Mouse (Mus musculus): ENCODE results near the gene Inmt.
"Not testable (repeated sequence)": the region's sequence is repeated elsewhere in the genome, so short reads cannot be mapped to it uniquely, and the experiment has no call there.

Gene Inmt

GRCm38 (mm10) chr6:55174741-55175181, at the start of gene Inmt:
Gene Inmt (minus strand): TSS chr6:55175043.
- no peak for DNase-seq

DNA sequence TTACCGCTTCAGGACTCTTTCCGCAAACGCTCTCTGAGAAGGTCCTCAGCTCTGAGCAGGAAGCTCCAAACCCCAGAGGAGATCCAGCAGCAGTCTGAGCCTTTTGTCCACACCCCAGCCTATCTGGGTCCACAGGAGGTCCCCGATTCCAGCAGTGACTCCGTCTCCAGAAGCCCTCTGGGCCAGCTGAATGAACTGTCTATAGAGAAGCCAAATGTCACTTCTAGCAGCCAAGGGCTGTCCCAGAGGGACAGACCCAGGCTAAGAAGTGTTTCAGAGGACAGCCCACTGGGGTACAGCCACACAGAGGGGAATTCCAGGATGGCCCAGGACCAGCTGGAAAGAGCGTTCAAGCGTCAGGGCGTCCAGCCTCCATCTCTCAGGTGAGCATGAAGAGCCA, 49.1 kb upstream of the Inmt start:
- DNase-seq, result no peak

DNA sequence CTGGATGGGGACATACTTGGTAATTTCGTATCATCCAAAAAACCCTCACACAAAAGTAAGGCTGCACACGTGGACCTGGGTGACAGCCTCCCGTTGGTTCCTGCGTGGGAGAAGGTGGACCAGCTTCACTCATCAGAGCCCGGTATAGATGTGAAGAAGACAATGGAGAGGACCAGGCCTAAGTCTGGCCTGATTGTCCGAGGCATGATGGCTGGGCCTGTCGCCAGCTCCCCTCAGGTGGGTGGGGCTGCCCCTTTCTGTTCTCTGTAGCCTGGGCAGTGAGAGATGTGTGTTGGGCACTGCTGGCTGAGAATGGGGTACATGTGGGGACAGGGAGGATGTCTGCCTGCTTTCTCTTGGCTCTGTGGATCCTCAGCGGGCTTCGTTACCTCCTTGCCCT, 43.4 kb upstream of the Inmt start:
- no peak for DNase-seq

GRCm38 (mm10) chr6:55214541-55214940, 39.7 kb upstream of the Inmt start:
- no peak for DNase-seq

GRCm38 (mm10) chr6:55210423-55211365, 35.9 kb upstream of the Inmt start:
- DNase-seq, result no peak

GRCm38 (mm10) chr6:55207786-55208185, 32.9 kb upstream of the Inmt start:
- DNase-seq, result no peak

- no peak for DNase-seq
These were observed 29.1 kb upstream of the Inmt start for GRCm38 (mm10) chr6:55203931-55204330.

DNA sequence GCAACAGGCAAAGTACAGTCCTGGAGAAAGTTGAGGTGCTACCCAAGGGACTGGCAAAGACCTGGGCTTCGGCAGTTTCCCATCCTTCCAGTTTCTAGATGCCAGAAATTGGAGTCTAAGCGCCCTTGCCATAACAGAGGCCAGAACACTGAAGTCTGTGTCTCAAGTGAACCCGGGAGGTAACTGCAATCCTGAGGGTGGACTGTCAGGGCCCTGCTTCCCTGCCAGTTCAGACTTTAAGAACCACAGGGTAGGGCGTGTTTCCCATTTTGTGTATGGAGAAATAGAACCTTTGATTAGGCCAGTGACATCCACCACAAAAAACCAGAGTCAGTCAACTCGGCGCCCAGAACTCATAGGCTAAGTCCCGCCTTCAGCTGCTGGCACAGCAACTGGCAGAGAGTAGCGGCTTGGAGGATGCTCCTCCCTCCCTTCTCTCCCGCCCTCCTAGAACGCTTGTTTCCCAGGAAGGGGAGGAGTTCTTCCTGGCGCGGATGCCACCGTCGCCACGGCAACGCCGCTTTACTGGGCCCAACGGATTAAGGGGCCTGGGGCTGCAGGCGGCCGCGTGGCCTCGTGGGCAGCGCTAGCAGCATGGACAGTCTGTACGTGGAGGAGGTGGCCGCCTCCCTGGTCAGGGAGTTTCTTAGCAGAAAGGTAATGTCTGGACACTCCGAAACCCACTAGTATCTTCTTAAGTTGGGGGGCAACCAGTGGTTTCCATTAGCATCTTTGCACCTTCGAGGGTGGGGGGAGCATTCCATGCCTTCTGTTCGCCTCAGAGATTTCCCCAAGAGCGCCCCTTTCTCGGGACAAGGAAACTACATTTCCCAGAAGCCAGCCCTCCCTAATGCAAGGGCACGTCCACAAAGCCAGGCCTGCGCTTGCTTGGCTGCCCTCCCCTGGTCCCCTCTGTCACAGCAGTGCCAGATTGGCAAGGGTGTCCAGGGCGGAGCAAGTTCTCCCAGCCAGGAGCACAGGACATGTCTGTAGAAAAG, 28.4 kb upstream of the Inmt start, which contains the start of gene Mindy4:
Gene Mindy4 (plus strand): TSS at position 471 of the 998 bp plus-strand sequence.
- peak; percentile 89 for DNase-seq

DNA sequence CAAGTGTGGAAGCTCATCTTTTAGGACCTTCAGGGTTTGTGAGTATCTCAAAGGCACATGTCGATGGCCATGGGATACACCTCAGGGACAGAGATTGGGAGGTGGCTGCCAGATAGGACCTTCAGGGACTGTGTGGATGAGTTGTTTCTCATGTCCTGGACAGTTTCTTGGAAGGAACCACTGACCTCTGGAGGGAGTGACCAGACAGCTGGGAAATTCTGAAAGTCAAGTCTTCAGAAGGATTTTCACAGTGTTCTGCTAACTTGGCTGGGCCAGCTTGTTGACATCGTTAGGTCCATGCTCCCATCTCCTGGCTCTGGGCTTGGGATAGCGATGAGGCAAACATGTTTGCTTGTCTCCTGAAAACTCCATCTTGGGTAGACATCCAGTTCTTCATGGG, 24.2 kb upstream of the Inmt start:
- no peak for DNase-seq

DNA sequence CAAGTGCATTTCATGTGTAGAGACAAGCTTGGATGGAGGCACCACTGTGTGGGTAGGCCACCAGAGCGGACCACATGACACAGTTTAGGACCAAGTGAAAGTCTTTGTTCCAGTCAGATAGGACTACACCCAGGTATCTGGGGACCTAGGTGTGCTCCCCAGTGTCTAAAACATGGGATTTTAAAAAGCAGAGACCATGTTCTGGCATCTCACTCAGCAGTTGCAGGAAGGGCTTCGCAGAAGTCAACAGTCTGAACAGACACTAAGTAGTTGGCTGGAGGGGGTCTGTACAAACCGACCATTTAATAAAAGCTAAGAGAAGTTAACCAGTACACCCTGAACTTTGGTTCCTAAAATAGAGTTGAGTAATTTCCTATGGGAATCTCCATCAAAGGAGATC, 18.3 kb upstream of the Inmt start:
- DNase-seq, result no peak

DNA sequence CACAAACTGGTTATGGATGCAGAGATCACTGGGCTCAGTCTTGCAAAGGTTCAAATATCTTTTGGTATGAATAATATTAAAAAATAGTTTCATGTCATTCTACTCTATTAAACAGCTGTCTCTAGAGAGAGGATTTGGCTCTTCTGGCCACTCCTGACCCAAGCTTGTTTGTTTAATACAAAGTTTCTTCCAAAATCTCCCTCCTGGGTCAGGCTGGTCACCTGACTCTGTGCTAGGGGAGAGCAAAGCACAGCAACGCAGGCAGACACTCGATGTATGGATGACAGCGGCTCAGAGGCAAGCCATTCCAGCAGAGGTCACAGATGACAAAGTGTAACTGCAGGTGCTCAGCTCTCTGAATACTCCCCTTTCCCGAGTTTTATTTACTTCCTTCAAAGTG, 16.7 kb upstream of the Inmt start:
- DNase-seq, result no peak

- no peak for DNase-seq
These were observed 14.6 kb upstream of the Inmt start for GRCm38 (mm10) chr6:55189406-55189805.

DNA sequence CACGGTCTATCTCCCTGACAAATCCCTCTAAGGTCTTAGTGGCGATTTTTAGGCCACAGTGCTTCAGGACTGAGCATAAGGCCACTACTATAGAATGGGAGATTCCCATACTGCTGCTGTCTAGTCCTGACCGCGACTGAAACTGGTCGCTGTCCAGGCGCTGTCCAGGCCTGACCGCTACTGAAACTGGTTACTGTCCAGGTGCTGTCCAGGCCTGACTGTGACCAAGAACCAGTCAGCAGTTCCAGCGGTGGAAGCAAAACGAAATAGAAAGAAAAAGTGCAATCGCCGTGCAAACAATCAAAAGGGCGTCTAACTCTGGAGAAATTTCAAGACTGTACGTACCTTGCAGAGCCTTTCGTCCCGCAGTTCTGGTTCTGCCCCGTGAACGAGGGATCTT, 13.0 kb upstream of the Inmt start:
- DNase-seq, result not testable (repeated sequence)

DNA sequence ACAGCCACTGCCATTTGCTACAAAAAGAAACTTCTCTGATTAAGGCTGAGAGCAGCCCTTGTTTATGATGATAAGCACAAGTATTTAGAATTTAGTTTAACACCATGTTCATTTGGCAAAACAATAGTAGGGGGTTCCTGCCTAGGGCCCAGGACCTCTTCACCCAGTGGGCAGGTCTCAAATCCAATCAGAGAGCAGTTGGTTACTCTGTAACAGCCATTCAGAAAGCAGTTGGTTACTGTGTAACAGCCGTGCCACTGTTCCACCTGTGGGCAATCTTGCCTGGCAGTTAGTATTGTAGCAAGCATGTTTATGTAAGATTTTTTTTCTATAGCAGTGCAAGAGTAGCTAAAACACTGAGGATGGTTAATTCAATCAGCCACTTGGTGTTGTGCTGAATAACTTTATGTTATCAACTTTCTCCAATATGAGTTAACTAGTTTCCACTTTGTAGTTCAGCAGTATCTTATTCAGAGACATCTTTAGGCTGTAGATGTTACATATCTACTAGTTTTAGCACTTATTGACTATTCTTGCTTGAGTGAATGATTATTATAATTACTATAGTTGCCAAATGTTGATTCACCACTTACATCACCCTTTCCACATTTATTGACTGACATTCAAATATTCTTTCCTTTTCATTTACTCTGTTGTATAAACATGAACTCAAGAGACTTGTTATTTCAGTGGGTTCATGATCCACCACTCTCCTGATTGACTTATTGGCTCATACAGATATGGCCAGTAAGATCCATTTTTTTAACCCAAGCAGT, 8.0 kb upstream of the Inmt start:
- DNase-seq, result no peak

GRCm38 (mm10) chr6:55179560-55179959, 4.7 kb upstream of the Inmt start:
- no peak for DNase-seq

- no peak for DNase-seq
These were observed 2.4 kb upstream of the Inmt start for GRCm38 (mm10) chr6:55177060-55177732.

- DNase-seq, result no peak
These were observed 1.0 kb upstream of the Inmt start for GRCm38 (mm10) chr6:55175892-55176291.

- no peak for DNase-seq
These were observed 613 bp upstream of the Inmt start for GRCm38 (mm10) chr6:55175456-55175855.

- DNase-seq, result no peak
These were observed 898 bp downstream of the Inmt start for GRCm38 (mm10) chr6:55173941-55174349.

GRCm38 (mm10) chr6:55173171-55173570, 1.7 kb downstream of the Inmt start:
- no peak for DNase-seq

DNA sequence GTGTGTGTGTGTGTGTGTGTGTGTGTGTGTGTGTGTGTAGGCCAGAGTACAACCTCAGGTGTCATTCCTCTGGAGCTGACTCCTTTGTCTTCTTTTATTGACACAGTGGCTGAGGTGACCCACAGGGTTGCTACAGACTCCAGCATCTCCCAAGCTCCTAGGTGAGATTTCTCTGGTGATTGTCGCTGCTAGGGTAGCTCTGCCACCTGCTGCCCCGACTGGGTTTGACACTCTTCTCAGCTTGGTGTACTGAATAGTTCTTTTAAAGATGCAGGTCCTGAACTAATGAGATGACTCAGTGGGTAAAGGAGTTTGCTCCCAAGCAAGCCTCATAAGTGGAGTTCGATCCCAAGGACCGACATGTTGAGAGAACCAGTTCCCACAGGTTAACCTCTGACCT, 3.2 kb downstream of the Inmt start:
- DNase-seq, result no peak

DNA sequence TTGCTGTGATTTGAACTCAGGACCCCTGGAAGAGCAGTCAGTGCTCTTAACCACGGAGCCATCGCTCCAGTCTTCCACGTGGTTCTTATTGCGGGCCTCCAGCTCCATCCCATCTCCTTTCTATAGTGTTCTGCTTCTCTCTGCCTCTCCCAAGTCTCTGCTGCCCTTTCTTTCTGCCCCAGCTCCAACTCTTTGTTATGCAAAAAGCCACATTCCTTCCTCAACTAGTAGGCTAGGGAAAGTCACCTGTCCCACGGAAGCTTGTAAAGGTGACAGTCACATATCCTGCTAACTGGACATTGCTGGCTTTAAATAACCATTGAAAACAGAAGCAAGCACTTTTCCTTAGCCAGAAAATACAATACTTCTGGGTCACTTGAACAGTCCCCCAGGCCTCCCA, 5.0 kb downstream of the Inmt start:
- DNase-seq, result no peak

Measured in cerebellum, adult 9-10 months (tissue).